Mouse (Mus musculus): ENCODE results near the gene Zfp266.

- TF ChIP-seq POLR2A (IDR thresholded peaks at IDR 0.05; ENCODE audit: control insufficient read depth, low read depth, low read length) (no peak), CTCF (IDR thresholded peaks at IDR 0.05; ENCODE audit: control insufficient read depth, insufficient read depth, insufficient replicate concordance, low read depth, low read length) (no peak)
Measured at GRCm38 (mm10) chr9:20476632-20477031, 44.6 kb downstream of the Zfp266 start.
